Mouse (Mus musculus) right cerebral cortex, adult 18-20 months (tissue): Measurements from ENCODE around the gene Psrc1.

Experiments used
- DNase-seq: peaks from one replicate; pipeline ENCODE4 v3.0.0; 2022; ENCODE audit warnings: mixed read lengths

Psrc1 gene

GRCm38 (mm10) chr3:108424944-108425623 is 41.4 kb downstream of the Psrc1 start:
- no peak for DNase-seq

GRCm38 (mm10) chr3:108425624-108426018 is 42.0 kb downstream of the Psrc1 start:
- no peak for DNase-seq

DNA sequence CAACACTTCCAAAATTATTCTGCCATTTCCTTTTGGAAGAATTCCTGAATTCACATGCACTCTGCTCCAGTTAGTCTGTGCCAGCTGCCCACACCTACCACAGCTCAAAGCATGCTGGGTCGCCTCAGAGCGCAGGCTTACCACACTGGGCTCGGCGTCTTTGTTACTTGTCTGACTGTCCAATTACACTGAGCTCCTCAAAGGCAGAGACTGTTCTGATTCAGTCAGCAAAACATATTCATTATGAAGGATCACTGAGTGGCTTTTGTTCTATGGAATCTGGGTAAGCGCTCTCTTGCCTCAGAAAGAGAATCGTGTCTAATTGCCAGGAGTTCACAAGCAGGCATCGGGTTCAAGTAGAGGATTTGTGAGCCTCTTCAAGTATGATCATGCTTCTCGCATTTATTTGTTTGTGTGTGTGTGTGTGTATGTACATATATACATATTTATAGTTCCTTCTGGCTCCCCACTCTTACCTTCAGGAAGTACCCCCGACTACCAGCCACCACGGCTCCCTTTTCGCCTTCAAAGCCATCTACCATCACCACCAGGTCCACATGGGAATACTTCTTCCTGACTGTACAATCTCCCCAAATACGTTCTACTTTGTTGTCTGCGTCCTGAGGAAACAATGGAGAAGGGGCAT is 49.0 kb downstream of the Psrc1 start:
- no peak for DNase-seq

DNA sequence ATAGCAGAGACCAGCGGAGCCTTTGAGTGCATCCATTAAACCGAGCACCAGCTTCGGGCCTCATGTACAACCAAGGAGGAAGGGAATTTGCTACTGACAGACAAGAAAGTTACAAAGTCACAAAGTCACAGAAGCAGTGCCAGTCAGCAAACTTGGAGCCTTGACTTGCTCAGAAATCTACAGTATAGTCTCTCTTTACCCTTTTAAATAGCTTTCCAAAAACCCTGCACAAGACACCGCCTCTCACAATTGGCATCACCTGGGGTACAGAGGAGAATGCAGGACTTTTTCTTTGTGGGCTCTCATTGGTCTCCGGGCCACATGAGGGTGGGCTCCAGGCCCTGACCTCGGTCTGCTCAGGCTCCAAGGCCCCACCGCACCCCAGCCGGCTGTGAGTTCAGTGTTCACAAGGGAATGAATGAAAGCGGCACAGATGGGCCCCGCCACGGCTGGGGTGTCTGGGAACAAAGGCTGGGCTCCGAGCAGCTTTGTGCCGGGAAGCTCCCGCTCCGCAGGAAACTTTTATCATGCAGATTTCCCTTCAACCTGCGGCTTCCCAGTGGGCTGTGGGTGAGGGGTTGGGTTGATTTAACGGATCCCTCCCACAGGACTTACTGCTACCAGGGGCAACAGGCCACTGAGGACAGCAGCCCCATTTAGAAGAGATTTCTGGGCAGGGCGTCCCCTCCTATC is 49.7 kb downstream of the Psrc1 start:
- no peak for DNase-seq

DNA sequence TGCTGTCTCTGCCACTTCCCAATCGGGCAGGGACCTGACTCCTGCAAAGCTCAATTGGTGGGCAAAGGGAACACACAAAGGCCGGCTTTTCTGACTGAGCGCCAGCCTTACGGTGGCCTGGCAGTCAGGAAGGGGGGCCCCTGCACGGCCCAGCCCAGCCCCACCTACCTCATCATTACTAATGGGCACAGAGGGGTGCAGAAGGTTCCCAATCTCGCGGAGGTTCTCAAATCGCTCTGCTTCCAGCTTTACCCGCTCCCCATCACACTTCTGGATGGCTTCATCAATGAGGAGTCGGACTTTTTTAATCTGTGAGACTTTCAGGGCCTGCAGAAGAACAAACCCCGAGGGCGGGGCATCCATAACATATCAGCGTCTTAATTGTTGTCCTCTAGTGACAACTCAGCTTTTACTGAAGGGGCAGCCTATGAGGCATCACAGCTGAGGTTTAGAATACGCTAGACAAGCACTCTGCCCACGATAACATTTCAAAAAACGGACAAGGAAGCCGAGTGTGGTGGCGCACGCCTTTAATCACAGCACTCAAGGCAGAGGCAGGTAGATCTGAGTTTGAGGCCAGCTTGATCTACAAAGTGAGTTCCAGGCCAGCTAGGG is 50.3 kb downstream of the Psrc1 start:
- DNase-seq: no peak

- DNase-seq: no peak
Observed at GRCm38 (mm10) chr3:108435701-108436379, 52.2 kb downstream of the Psrc1 start.

GRCm38 (mm10) chr3:108436380-108436714 is 52.7 kb downstream of the Psrc1 start:
- no peak for DNase-seq
